Mouse (Mus musculus) liver, adult 2 months (tissue): ENCODE measurements around the gene Ugt1a9.
"Not testable (repeated sequence)": the region's sequence is repeated elsewhere in the genome, so short reads cannot be mapped to it uniquely, and the experiment has no call there.

Experiments used
- CTCF ChIP-seq: fragments of 200-500 bp; IDR thresholded peaks from 2 replicates; pipeline ENCODE4 v1.5.1; 2011; ENCODE audit warnings: low read depth, low read length, control low read depth
- POLR2A ChIP-seq: fragments of 200-500 bp; IDR thresholded peaks from 2 replicates; pipeline ENCODE4 v1.6.1; 2011; ENCODE audit warnings: low read length, control low read depth; ENCODE audit not compliant: insufficient read depth; ENCODE audit errors: extremely low read depth

- TF ChIP-seq POLR2A: not testable (repeated sequence)
- 0 out of 2 replicates have a peak, but pooled peaks have one; percentile 10 for TF ChIP-seq CTCF
Measured at GRCm38 (mm10) chr1:88120550-88120949, 50.0 kb downstream of the Ugt1a9 start.
